Mouse (Mus musculus) hindbrain, embryonic 11.5 days (tissue): ENCODE results near the gene Nuak2. TPM values are rescaled to one million over a fixed set of nuclear protein-coding genes. Genes with fewer than 3 reads are reported as not detected.

Source experiments
- ATAC-seq: fragments of 200-750 bp; cut with Nextera tagmentation; 2 replicates; pipeline ENCODE4 v1.8.0; 2017; ENCODE audit warnings: mild to moderate bottlenecking, moderate TSS enrichment, moderate library complexity; ENCODE audit not compliant: low FRiP score
- DNase-seq: peaks from one replicate; pipeline ENCODE4 v3.0.0-alpha.2; 2015; ENCODE audit warnings: low spot score
- H3K27ac ChIP-seq: fragments of 300-500 bp; sonication (generic); 2 replicates; pipeline ENCODE4 v1.5.1; 2014; ENCODE audit warnings: mild to moderate bottlenecking, low read depth, low read length
- H3K27me3 ChIP-seq: fragments of 300-500 bp; sonication (generic); 2 replicates; pipeline ENCODE4 v1.6.1; 2014; ENCODE audit warnings: mild to moderate bottlenecking, low read length, moderate library complexity, mixed read lengths; ENCODE audit not compliant: control insufficient read depth, insufficient read depth
- H3K36me3 ChIP-seq: fragments of 300-500 bp; sonication (generic); 2 replicates; pipeline ENCODE4 v1.6.1; 2014; ENCODE audit warnings: mild to moderate bottlenecking, low read length, moderate library complexity, mixed read lengths; ENCODE audit not compliant: control insufficient read depth, insufficient read depth
- H3K4me1 ChIP-seq: fragments of 300-500 bp; sonication (generic); replicated peaks from 2 replicates; pipeline ENCODE4 v1.6.1; 2014; ENCODE audit warnings: low read length, mixed read lengths; ENCODE audit not compliant: control insufficient read depth, insufficient read depth
- H3K4me2 ChIP-seq: fragments of 300-500 bp; sonication (generic); replicated peaks from 2 replicates; pipeline ENCODE4 v1.6.1; 2014; ENCODE audit warnings: mild to moderate bottlenecking, low read depth, low read length
- H3K4me3 ChIP-seq: fragments of 300-500 bp; sonication (generic); 2 replicates; pipeline ENCODE4 v1.5.1; 2014; ENCODE audit warnings: low read depth, low read length
- H3K9ac ChIP-seq: fragments of 300-500 bp; sonication (generic); 2 replicates; pipeline ENCODE4 v1.6.1; 2014; ENCODE audit warnings: low read depth, low read length
- H3K9me3 ChIP-seq: fragments of 300-500 bp; sonication (generic); 2 replicates; pipeline ENCODE4 v1.6.1; 2016; ENCODE audit warnings: low read length; ENCODE audit not compliant: control insufficient read depth
- WGBS: fragments of 180-500 bp; shearing (Covaris S2); extraction: QIAGEN DNeasy Blood & Tissue Kit; methylation state at CpG from one replicate; pipeline ENCODE4 v1.1.7; 2014; 5-methylcytosine and 5-hydroxymethylcytosine counted together
- polyA plus RNA-seq: library from polyadenylated mRNA; unstranded; fragments of >200 nt; fragmentation: Nextera tagmentation; extraction: Ambion mirVana; gene quantifications from 2 replicates; pipeline ENCODE4 v1.2.1, GENCODE M21; 2014

Nuak2 gene
- polyA plus RNA-seq, 1 experiment from 2014 or later = 33.1 TPM

GRCm38 (mm10) chr1:132302341-132302866 lies 13.5 kb upstream of the Nuak2 start:
- no peak for DNase-seq
- no peaks in the 10 kb centered on the region for H3K36me3 ChIP-seq
- no peak overlapping the region for H3K4me2 ChIP-seq
- H3K27me3 ChIP-seq = peaks cover 2% of the 10 kb centered on the region
- H3K9me3 ChIP-seq = no peaks in the 10 kb centered on the region
- ATAC-seq = no peak
- peaks cover 5% of the 10 kb centered on the region for H3K4me1 ChIP-seq
- H3K4me3 ChIP-seq = no peak overlapping the region
- 0 out of 2 replicates have a peak overlapping the region, but pooled peaks have one; percentile 3 for H3K9ac ChIP-seq
- WGBS = 87% methylated on average over 9 of the region's 9 CpGs
- no peak overlapping the region for H3K27ac ChIP-seq

GRCm38 (mm10) chr1:132304618-132305214 lies 11.2 kb upstream of the Nuak2 start:
- H3K9ac ChIP-seq = no peak overlapping the region
- 21% methylated on average over 9 of the region's 9 CpGs for WGBS
- no peak overlapping the region for H3K27ac ChIP-seq
- H3K27me3 ChIP-seq = no peaks in the 10 kb centered on the region; the same call in 1 of the 2 replicates
- no peak for ATAC-seq
- no peaks in the 10 kb centered on the region for H3K36me3 ChIP-seq
- H3K4me3 ChIP-seq = no peak overlapping the region
- H3K4me2 ChIP-seq = no peak overlapping the region
- H3K4me1 ChIP-seq = no peaks in the 10 kb centered on the region; the same call in 1 of the 2 replicates
- no peak for DNase-seq
- H3K9me3 ChIP-seq = no peaks in the 10 kb centered on the region

- Histone ChIP-seq H3K27me3 (no peaks in the 10 kb centered on the region; the same call in 1 of the 2 replicates), H3K9me3 (no peaks in the 10 kb centered on the region), H3K27ac (no peak overlapping the region), H3K4me1 (no peaks in the 10 kb centered on the region; the same call in 1 of the 2 replicates), H3K4me3 (no peak overlapping the region), H3K9ac (no peak overlapping the region), H3K4me2 (no peak overlapping the region), H3K36me3 (no peaks in the 10 kb centered on the region)
- 39% methylated on average over 4 of the region's 4 CpGs for WGBS
- DNase-seq = peak; percentile 64
- ATAC-seq = no peak
These were observed 9.8 kb upstream of the Nuak2 start for GRCm38 (mm10) chr1:132306160-132306559.

GRCm38 (mm10) chr1:132306808-132307207 lies 9.1 kb upstream of the Nuak2 start:
- Histone ChIP-seq H3K36me3 (no peaks in the 10 kb centered on the region), H3K27ac (no peak overlapping the region), H3K4me2 (no peak overlapping the region), H3K9ac (no peak overlapping the region), H3K27me3 (no peaks in the 10 kb centered on the region), H3K9me3 (no peaks in the 10 kb centered on the region), H3K4me3 (no peak overlapping the region), H3K4me1 (no peaks in the 10 kb centered on the region; the same call in 1 of the 2 replicates)
- DNase-seq = no peak
- ATAC-seq = no peak
- 20% methylated on average over 4 of the region's 4 CpGs for whole genome bisulfite sequencing

GRCm38 (mm10) chr1:132307962-132308361 lies 8.0 kb upstream of the Nuak2 start:
- ATAC-seq = no peak
- Histone ChIP-seq H3K27ac (no peak overlapping the region), H3K4me1 (no peaks in the 10 kb centered on the region; the same call in 1 of the 2 replicates), H3K9ac (no peak overlapping the region), H3K4me3 (no peak overlapping the region), H3K4me2 (no peak overlapping the region), H3K9me3 (no peaks in the 10 kb centered on the region), H3K36me3 (no peaks in the 10 kb centered on the region), H3K27me3 (no peaks in the 10 kb centered on the region)
- 86% methylated on average over 6 of the region's 6 CpGs for WGBS
- no peak for DNase-seq

- no peak overlapping the region for H3K4me2 ChIP-seq
- no peak overlapping the region for H3K9ac ChIP-seq
- H3K36me3 ChIP-seq = no peaks in the 10 kb centered on the region
- no peaks in the 10 kb centered on the region; the same call in 1 of the 2 replicates for H3K4me1 ChIP-seq
- ATAC-seq (no peak), DNase-seq (no peak)
- 93% methylated on average over 7 of the region's 7 CpGs for WGBS
- no peaks in the 10 kb centered on the region for H3K27me3 ChIP-seq
- H3K4me3 ChIP-seq = no peak overlapping the region
- H3K27ac ChIP-seq = no peak overlapping the region
- H3K9me3 ChIP-seq = no peaks in the 10 kb centered on the region
These were observed 7.3 kb upstream of the Nuak2 start for GRCm38 (mm10) chr1:132308674-132309073.

GRCm38 (mm10) chr1:132310754-132311153 lies 5.2 kb upstream of the Nuak2 start:
- Histone ChIP-seq H3K9me3 (no peaks in the 10 kb centered on the region), H3K4me2 (no peak overlapping the region), H3K9ac (no peak overlapping the region), H3K4me1 (0 out of 2 replicates have a peak, but pooled peaks cover 2% of the 10 kb centered on the region), H3K4me3 (no peak overlapping the region), H3K27me3 (no peaks in the 10 kb centered on the region; the same call in 1 of the 2 replicates), H3K36me3 (no peaks in the 10 kb centered on the region), H3K27ac (no peak overlapping the region)
- 67% methylated on average over 7 of the region's 7 CpGs for WGBS
- DNase-seq (no peak), ATAC-seq (no peak)

- Histone ChIP-seq H3K27ac (no peak overlapping the region), H3K4me1 (0 out of 2 replicates have a peak, but pooled peaks cover 2% of the 10 kb centered on the region), H3K36me3 (no peaks in the 10 kb centered on the region), H3K27me3 (peaks cover 2% of the 10 kb centered on the region; the same call in 1 of the 2 replicates), H3K9ac (no peak overlapping the region), H3K4me3 (no peak overlapping the region), H3K9me3 (no peaks in the 10 kb centered on the region), H3K4me2 (no peak overlapping the region)
- DNase-seq (no peak), ATAC-seq (no peak)
- 77% methylated on average over 10 of the region's 10 CpGs for WGBS
These were observed 4.6 kb upstream of the Nuak2 start for GRCm38 (mm10) chr1:132311174-132311859.
